Mouse (Mus musculus): ENCODE measurements at regions not wholly inside any gene's neighbourhood (a gene's known extent, or its start where the extent isn't known, plus 50 kb on each side); places are given as distances from the start of the nearest gene placed in this dataset.

DNA sequence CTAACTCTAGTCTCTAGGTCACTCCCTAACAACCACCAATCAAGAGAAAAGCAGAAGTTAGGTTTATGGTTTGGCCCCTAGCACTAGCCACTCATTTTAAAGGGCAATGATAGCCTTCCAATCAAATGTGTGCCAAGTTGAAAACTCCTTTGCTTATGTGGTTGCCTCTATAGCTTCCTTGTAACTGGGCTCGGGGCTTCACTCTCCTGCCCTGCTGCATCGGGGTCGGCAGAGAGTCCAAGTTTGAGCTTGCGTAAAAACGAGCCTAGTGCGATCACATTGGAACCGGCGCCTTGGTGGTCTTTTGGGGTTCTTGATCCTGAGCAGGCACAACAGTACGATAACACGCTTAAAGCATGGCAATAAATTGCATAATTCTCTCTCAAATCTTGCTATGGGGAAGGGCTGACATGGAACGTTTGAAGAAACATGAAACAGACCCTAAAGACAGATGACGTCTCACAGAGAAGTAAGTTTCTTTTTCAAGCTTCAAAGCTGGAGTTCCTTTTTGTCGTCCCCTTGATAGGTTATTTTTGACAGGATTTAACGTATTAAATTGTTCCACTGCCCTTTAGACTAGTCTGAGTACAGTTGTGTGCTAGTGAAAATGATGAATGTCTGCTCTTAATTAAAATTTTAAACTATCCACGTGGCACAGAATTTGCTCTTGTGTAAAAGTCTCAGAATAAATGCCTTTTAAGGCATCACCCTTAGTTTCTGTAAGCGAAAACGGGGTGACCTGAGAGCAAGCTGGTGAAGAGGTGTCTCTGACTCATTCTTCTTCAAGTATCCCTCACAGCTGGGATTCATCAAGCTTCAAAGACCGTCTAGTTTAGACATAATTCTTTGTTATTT, 52.0 kb downstream of the 4930426L09Rik start:
- DNase-seq (ENCODE audit: extremely low spot score in 1 of 2, low spot score in 1 of 2): no peak

DNA sequence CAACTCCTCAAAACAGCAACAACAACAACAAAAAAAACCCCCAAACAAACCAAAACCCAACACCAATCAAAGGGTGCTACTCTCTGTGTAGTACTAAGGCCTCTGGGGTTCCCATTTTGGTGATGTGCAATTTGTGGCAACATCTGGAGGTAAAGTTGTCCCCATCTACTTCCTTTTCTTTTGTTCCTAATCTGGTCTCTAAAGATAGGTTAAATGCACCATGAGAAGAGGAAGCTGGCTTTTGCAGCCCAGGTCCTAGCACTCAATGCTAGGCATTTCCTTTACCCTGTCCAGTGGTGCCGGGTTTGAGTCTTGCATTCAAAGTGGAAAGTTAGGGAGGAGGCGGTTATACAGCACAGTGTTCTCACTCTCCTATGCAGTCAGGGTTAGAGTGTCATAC, 57.4 kb downstream of the 4930426L09Rik start:
- DNase-seq (ENCODE audit: extremely low spot score in 1 of 2, low spot score in 1 of 2): no peak

DNA sequence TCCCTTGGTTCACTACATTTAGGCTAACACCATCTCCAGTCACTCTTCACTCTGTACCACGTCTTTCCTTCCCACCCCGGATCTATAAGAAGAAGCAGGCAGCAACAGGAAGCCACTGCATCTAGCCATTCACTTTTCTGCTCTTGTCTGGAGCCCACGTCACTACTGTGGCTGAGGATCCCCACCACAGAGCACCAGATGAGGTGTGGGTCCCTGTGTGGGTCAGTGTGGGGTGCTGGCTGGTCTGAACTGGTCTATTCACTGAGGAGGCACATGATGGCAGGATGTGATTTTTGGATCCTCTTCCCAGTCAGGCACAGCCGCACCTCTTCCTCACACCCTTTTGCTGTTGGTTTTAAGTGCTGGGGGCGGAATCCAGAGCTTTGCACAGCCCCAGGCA, 59.7 kb downstream of the 4930426L09Rik start:
- no peak for DNase-seq (ENCODE audit: extremely low spot score in 1 of 2, low spot score in 1 of 2)

DNA sequence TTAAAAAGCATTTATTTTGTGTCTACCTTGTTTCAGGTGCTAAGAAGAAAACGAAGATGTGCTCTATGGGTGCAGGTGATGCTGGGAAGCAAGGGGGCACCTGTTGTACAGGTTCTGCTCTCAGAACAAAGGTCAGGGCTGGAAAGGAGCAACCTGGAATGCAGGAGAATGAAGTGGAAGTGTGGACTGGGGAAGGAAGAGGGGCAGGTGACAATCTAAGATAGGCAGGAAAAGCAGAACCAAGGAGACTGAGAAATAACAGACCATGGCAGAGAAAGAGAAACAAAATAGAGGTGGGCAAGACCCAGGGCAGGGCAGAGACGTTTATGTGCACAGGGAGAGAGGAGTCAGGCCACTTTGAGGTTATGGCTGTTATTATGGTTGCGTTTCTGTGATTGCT, 60.6 kb downstream of the 4930426L09Rik start:
- DNase-seq (ENCODE audit: extremely low spot score in 1 of 2, low spot score in 1 of 2): no peak

DNA sequence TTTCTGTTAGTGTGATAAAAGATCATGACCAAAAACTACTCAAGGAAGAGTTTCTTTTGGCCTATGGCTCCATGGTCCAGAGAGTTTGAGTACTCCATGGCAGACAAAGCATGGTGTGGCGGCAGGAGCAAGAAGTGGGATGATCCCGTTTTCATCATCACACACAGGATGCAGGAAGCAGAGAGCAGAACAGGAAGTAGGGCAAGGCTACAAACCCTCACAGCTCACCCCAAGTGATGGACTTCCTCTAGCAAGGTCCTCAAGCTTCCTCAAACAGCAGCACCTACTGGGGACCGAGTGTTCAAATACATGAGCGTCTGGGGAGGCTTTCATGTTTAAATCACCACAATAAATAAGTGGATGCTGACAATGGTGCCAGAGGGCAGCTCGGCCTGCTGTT, 61.1 kb downstream of the 4930426L09Rik start:
- DNase-seq (ENCODE audit: extremely low spot score in 1 of 2, low spot score in 1 of 2): no peak

DNA sequence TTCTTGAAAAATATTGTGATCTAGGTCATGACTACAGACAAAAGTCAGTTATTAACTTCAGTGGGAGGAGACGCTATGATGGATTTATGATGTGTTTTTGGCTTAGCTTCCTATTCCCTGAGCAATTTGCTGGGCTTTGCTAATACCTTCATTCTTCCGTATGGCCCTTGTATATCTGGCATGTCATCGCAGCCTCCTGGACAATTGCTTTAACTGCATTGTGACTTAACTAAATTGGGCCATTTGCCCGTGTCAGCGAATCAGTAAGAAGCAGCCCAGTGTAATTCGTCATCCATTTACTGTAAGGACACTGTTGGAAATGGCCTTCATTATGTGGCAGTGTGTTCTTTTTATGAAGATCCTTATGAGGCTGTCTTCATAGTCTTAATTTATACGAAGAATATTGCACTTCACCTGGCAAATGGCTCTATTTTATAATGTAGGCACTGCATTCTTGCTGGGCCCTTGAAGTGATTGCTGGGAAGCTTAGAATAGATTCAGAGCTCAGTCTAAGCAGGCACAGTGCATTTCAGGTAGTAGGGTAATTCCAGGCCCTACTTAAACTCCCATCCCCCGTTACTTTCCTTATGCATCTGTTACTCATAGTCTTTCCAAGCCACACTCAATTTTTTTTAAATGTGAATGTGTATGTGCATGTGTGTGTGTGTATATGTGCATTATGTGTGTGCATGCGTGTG, 62.2 kb downstream of the 4930426L09Rik start:
- DNase-seq (ENCODE audit: extremely low spot score in 1 of 2, low spot score in 1 of 2): no peak

DNA sequence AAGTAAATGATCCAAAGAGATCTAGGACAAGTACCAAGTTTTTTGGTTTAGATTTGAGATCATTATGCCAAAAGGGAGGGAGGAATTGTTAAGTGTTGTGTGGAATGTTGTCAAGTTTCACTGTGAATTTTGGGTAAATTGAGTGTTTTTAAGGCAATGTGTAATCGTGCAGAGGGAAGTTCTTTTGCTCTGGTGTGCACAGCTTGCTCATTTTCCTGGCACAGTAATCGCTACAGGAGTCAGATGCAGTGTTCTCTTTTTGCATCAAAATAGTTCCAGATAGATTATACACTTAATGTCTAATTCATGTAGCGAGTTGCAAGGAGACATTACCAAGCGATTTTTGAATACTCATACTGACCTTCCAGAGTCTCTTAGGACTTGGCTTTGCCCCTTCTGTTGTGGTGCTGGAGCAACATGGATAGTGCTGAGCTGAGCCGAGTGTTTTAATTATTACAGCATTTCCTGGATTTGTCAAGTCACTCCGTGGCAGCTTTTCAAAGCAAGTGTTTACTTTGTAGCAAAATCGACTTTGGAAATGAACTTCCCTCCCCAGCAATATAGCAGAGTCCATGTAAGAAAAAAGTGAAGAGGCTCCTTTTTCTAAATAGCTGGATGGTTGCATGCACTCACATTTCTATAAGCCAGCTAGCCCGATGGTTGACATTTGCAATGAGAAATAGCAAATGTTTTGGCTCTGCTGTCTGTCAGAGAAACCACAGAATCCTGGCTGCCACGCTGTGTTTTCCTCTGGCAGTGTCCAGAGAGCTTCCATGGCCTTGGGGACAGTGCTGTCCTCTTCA, 66.6 kb downstream of the 4930426L09Rik start:
- DNase-seq (ENCODE audit: extremely low spot score in 1 of 2, low spot score in 1 of 2): no peak

DNA sequence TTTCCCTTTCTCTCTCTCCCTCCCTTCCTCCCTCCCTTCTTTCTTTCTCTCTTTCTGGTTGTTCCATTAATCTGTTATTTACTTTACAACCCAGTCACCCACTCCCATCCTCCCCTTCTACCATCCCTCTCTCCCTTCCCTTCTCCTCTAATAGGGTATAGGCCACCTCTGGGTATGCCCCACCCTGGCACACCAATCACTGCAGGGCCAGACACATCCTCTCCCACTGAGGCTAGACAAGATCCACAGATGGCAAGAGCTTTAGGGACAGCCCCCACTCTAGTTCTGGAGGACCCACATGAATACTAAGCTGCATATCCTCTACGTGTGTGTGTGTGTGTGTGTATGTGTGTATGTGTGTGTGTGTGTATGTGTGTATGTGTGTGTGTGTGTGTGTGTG, 67.4 kb downstream of the 4930426L09Rik start:
- no peak for DNase-seq (ENCODE audit: extremely low spot score in 1 of 2, low spot score in 1 of 2)

DNA sequence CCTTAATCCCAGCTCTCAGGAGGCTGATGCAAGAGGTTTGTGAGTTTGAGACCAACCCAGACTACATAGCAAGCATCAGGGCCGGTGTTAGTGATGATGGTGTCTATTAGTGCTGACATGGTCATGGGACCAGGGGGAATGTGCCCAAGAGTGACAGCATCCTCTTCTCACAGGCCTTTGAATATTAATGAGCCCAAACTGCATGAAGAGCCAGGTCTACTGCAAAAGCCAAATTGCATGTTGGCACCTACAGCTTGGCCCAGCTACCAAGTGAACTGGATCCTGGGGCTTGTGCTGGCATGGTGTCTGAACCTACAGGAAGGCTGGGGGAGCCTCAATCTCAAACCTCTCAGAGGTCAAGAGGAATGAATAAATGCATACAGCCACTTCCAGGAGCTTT, 70.0 kb downstream of the 4930426L09Rik start:
- no peak for DNase-seq (ENCODE audit: extremely low spot score in 1 of 2, low spot score in 1 of 2)

DNA sequence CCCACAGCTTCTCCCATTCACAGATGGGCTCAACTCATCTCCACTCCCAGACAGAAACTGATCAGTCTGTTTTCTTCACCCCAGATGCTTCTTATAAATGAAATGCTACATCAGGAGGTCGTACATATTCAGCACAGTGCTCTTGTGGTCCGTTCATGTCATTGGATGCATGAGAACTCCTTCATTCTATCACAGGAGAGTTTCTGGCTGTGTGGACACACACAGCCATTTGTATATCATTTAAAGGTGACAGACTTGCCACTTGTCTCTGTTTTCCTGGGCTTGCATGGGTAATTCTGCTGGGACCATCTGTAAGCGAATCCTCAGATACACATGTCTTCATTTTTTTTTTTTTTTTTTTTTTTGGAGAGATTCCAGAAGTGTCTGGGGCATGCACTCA, 85.7 kb downstream of the 4930426L09Rik start:
- DNase-seq (ENCODE audit: extremely low spot score in 1 of 2, low spot score in 1 of 2): no peak

DNA sequence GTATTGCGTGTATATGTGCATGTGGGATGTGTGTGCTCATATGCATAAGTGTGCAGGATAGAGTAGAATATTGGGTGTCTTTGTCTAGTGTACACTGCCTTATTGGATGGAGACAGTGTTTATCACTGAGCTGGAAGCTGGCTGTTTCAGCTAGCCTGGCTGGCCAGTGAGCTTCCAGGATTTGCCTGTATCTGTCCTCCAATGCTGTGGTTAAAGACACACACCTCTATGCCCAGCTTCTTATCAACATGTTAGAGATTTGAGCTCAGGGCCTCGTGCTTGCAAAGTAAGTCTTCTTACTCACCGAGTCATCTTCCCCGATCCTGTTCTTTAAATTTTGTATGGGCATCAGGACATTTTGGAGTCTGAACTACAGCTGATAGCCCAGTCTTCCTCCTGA, 87.0 kb downstream of the 4930426L09Rik start:
- DNase-seq (ENCODE audit: extremely low spot score in 1 of 2, low spot score in 1 of 2): no peak

DNA sequence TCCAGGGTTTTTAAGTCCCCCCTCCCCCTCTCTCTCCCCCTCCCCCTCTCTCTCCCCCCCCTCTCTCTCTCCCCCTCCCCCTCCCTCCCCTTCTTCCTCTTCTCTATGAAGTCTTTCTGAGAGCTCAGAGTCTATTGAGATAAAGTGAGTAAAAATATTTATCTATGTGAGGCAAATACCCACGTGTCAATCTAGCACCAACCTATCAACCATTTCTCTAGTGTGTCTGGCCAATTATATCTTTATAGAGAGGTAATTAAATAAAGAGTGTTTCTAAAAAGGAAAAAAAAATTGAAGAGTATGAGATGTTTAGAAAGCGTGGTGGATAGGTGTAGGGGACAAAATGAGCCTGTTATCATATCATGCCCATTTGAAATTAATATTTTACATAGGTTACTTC, 88.0 kb downstream of the 4930426L09Rik start:
- no peak for DNase-seq (ENCODE audit: extremely low spot score in 1 of 2, low spot score in 1 of 2)

DNA sequence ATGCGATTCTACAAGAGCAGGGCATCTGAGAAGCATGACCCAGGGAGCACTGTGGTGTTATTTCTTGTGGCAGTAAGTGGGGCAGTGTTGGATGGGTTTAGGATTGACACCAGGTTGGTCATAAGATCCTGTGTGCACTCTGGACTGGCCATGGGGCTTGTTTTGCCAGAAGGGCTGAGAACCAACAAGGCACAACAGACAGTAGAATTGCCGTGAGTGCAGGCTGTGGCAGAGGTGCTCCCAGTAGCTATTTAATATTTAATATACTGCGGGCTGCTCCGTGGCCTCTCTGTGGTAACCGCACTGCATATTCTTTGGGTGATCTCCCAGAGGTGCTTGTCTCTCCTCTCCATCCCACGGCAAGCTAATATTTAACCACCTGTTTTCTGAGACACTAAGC, 88.5 kb downstream of the 4930426L09Rik start:
- DNase-seq (ENCODE audit: extremely low spot score in 1 of 2, low spot score in 1 of 2): no peak

DNA sequence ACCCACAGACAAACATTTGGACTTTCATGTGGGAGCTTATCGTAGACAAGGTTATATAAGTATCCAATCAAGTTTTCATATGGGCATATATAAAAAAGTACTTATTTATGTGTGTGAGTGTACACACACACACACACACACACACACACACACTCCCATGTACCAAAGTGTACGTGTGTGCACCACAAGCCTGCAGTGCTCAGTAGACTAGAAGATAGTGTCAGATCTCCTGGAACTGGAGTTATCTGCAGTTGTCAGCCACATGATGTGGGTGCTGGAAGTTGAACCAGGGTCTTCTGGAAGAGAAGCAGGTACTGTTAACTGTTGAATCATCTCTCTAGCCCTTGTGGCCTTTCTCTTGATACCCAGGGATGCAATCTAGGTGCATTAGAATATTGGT, 99.7 kb upstream of the Armc3 start:
- no peak for DNase-seq (ENCODE audit: extremely low spot score in 1 of 2, low spot score in 1 of 2)

DNA sequence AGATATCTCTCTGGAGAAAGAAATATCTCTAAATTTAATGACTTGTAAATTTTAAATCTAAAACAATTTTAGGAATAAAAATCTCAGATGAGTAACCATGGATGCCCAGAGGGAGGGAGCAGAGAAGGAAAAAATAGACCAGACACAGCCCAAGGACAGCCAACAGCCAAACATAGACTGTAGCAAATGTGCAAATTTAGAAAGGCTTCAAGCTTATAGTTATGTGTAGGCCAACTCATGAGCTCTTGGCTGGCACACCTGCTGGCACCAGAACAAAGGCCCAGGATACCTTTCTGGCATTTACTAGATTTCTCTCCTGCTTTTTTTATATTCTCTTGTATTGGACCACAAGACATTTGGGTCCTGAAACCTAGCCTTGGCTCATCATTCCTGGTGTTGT, 90.3 kb upstream of the Armc3 start:
- no peak for DNase-seq (ENCODE audit: extremely low spot score in 1 of 2, low spot score in 1 of 2)

DNA sequence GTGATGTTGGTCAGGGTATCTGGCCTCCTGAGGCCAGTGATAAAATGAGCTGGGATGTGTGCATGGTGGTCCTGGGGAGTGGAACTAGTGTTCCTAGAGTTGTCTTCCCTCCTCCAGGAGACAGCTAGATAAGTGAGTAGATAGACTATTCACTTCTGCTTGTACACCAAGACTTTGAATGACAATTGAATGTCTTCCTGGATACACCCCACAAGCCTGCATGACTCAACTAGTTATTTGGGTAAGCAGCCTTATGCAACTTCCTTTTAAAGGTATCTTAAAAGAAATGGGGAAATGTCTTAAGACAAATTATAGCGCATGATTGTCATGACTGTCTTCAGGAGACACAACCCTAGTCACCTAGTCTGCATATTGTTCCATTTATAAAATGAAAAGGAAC, 79.2 kb upstream of the Armc3 start:
- DNase-seq (ENCODE audit: extremely low spot score in 1 of 2, low spot score in 1 of 2): no peak

DNA sequence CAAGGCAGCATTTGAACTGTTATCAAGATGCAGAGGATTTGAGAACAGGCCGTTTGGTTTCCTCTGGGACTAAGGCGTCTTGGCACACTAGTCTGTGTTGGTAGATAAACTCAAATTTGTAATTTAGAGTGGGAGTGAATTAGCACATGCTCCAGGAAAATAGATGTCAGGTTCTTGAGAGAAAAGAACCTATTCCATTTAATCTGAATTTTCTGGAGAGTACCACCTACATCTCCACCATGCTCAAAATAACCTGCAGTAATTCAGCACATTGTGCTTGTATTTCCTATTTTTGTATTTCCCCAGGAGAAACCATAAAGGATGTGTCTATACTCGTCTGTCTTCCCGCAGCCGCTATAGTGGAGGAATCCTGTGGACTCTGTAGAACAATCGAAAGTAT, 66.2 kb upstream of the Armc3 start:
- DNase-seq (ENCODE audit: extremely low spot score in 1 of 2, low spot score in 1 of 2): no peak

DNA sequence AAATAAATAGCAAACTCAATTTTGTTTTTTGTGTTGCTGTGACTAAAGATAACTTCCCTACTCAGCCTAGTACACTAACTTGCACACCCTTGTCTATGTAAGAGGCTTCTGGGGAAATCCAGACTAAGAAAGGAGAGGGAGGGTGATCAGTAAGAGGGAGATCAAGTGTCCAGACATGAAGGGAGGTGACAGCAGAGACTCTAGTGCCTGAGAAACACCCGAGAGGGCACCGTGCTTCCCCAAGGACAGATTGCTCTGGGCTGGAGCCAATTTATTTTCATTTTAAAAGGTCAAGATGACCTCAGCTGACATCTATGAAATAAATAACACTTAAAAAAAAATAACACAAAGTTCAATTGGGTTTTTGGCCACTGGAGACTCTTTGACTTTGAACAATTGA, 56.5 kb upstream of the Armc3 start:
- DNase-seq (ENCODE audit: extremely low spot score in 1 of 2, low spot score in 1 of 2): no peak

DNA sequence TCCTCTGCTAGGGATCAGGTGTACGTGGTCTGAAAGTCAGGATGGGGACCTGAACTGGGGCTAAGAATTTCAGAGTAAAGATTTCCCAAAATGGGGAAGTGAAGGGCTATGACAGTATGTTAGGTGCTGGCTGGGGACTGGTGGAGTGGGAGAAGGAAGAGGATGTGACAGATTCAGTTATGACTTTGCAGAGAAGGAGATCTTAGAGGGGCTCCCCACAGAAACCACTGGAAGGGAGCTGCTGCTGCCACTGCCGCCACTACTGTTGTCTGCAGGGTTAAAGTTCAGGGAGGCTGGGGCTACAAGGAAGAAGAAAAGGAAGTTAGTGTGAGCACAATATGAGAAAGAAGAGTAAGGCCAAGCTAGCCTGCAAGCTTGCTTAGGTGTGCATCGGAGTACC, 53.7 kb upstream of the Armc3 start:
- DNase-seq (ENCODE audit: extremely low spot score in 1 of 2, low spot score in 1 of 2): no peak

DNA sequence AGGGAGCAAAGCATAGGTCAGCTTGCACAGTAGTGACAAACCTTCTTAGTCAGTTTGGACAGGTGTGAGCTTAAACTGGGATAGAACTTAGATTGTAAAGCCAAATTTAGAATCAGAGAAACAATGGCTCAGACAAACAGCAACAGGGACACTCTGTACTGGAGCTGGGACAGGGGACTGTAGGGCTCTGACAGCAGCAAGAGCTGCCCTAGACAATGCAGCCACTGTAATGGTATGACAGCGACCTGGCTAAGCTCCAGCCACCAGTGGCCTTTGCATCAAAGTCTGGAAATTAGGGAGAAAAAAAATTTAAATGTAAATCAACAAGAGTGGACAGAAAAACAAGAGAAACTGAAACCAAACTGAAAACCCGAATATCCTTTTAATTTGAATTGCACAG, 53.2 kb upstream of the Armc3 start:
- DNase-seq (ENCODE audit: extremely low spot score in 1 of 2, low spot score in 1 of 2): peak in 1 of 2 experiments; percentile 12

DNA sequence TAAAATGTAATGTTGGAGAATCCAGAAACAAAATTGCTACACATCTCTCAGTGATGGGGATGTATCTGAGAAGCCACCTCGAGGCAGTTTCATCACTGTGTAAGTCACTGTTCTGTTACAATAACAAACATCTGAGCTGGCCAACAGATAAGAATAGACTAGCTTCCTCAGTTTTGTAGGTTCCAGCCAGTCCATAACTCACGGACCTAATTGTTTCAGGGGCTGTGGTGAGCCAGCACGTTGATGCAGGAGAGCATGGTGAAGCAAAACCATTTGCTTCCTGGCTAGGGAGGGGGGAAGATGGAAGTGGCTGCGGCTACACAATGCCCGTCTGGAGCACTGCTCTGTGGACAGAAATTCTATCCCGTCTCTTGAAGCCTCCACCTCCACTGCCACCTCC, 52.8 kb upstream of the Armc3 start:
- no peak for DNase-seq (ENCODE audit: extremely low spot score in 1 of 2, low spot score in 1 of 2)

Data from layer of hippocampus, postnatal 25 days (tissue).